Mouse (Mus musculus): Measurements from ENCODE around the gene Esr2. TPM values are rescaled to one million over a fixed set of nuclear protein-coding genes. Genes with fewer than 3 reads are reported as not detected.

The Esr2 gene
- total and polyA plus RNA-seq, 2 experiments from 2014 or later: 0.14 to 1.2 TPM

GRCm38 (mm10) chr12:76081557-76082211 is 95.4 kb downstream of the Esr2 start:
- ATAC-seq (ENCODE audit: insufficient read depth, low read depth) (peak; percentile 78), DNase-seq (ENCODE audit: low spot score) (no peak)
- Histone ChIP-seq H3K4me3 (ENCODE audit: low read depth, low read length) (peak overlapping the region; percentile 35), H3K27ac (ENCODE audit: low read depth) (no peak overlapping the region), H3K36me3 (replicated peaks; ENCODE audit: control insufficient read depth, insufficient read depth, low read length) (peaks cover 10% of the 10 kb centered on the region; the same call in 1 of the 2 replicates), H3K4me1 (ENCODE audit: control insufficient read depth, insufficient read depth) (no peaks in the 10 kb centered on the region; the same call in 1 of the 2 replicates), H3K27me3 (ENCODE audit: control insufficient read depth, insufficient read depth, low read length) (no peaks in the 10 kb centered on the region), H3K9ac (replicated peaks; ENCODE audit: low read depth, low read length) (peak overlapping the region; percentile 32; the same call in 1 of the 2 replicates), H3K9me3 (replicated peaks; ENCODE audit: control insufficient read depth, low read length) (no peaks in the 10 kb centered on the region), H3K4me2 (ENCODE audit: low read depth, low read length) (peak overlapping the region; percentile 60)
- TF ChIP-seq CTCF (IDR thresholded peaks at IDR 0.05; ENCODE audit: low read depth) (no peak), EP300 (IDR thresholded peaks at IDR 0.05; ENCODE audit: low read depth) (no peak)
- 11% methylated on average over 22 of the region's 22 CpGs for WGBS

GRCm38 (mm10) chr12:76080876-76081556 is 96.0 kb downstream of the Esr2 start:
- Histone ChIP-seq H3K27ac (ENCODE audit: low read depth) (no peak overlapping the region), H3K4me3 (ENCODE audit: low read depth, low read length) (0 out of 2 replicates have a peak overlapping the region, but pooled peaks have one; percentile 35), H3K9ac (replicated peaks; ENCODE audit: low read depth, low read length) (no peak overlapping the region; the same call in 1 of the 2 replicates), H3K27me3 (ENCODE audit: control insufficient read depth, insufficient read depth, low read length) (no peaks in the 10 kb centered on the region), H3K36me3 (replicated peaks; ENCODE audit: control insufficient read depth, insufficient read depth, low read length) (peaks cover 13% of the 10 kb centered on the region; the same call in 1 of the 2 replicates), H3K4me2 (ENCODE audit: low read depth, low read length) (peak overlapping the region; percentile 60), H3K4me1 (ENCODE audit: control insufficient read depth, insufficient read depth) (no peaks in the 10 kb centered on the region; the same call in 1 of the 2 replicates), H3K9me3 (replicated peaks; ENCODE audit: control insufficient read depth, low read length) (no peaks in the 10 kb centered on the region)
- TF ChIP-seq EP300 (IDR thresholded peaks at IDR 0.05; ENCODE audit: low read depth) (no peak), CTCF (IDR thresholded peaks at IDR 0.05; ENCODE audit: low read depth) (no peak)
- WGBS: 52% methylated on average over 14 of the region's 14 CpGs
- ATAC-seq (ENCODE audit: insufficient read depth, low read depth) (no peak), DNase-seq (ENCODE audit: low spot score) (no peak)

GRCm38 (mm10) chr12:76073981-76074380 is 103.1 kb downstream of the Esr2 start:
- no peaks in the 10 kb centered on the region; the same call in 1 of the 2 replicates for H3K4me1 ChIP-seq (ENCODE audit: control insufficient read depth, insufficient read depth)
- H3K4me3 ChIP-seq (ENCODE audit: low read depth, low read length): no peak overlapping the region
- no peaks in the 10 kb centered on the region for H3K9me3 ChIP-seq (replicated peaks; ENCODE audit: control insufficient read depth, low read length)
- no peak for ATAC-seq (ENCODE audit: insufficient read depth, low read depth)
- no peak overlapping the region for H3K27ac ChIP-seq (ENCODE audit: low read depth)
- DNase-seq (ENCODE audit: low spot score): no peak
- no peak overlapping the region for H3K9ac ChIP-seq (replicated peaks; ENCODE audit: low read depth, low read length)
- WGBS: 85% methylated on average over 7 of the region's 7 CpGs
- H3K4me2 ChIP-seq (ENCODE audit: low read depth, low read length): no peak overlapping the region
- peaks cover 45% of the 10 kb centered on the region for H3K36me3 ChIP-seq (replicated peaks; ENCODE audit: control insufficient read depth, insufficient read depth, low read length)
- TF ChIP-seq CTCF (IDR thresholded peaks at IDR 0.05; ENCODE audit: low read depth): no peak
- no peak for TF ChIP-seq EP300 (IDR thresholded peaks at IDR 0.05; ENCODE audit: low read depth)
- no peaks in the 10 kb centered on the region for H3K27me3 ChIP-seq (ENCODE audit: control insufficient read depth, insufficient read depth, low read length)

GRCm38 (mm10) chr12:76073066-76073826 is 103.8 kb downstream of the Esr2 start:
- no peak overlapping the region for H3K27ac ChIP-seq (ENCODE audit: low read depth)
- no peak for ATAC-seq (ENCODE audit: insufficient read depth, low read depth)

More at GRCm38 (mm10) chr12:76073066-76073826, 103.8 kb downstream of the Esr2 start:
- Histone ChIP-seq H3K4me2 (ENCODE audit: low read depth, low read length) (no peak overlapping the region), H3K9me3 (replicated peaks; ENCODE audit: control insufficient read depth, low read length) (no peaks in the 10 kb centered on the region), H3K4me1 (ENCODE audit: control insufficient read depth, insufficient read depth) (no peaks in the 10 kb centered on the region; the same call in 1 of the 2 replicates), H3K27me3 (ENCODE audit: control insufficient read depth, insufficient read depth, low read length) (no peaks in the 10 kb centered on the region), H3K9ac (replicated peaks; ENCODE audit: low read depth, low read length) (no peak overlapping the region), H3K36me3 (replicated peaks; ENCODE audit: control insufficient read depth, insufficient read depth, low read length) (peaks cover 45% of the 10 kb centered on the region), H3K4me3 (ENCODE audit: low read depth, low read length) (no peak overlapping the region)
- WGBS: 58% methylated on average over 13 of the region's 13 CpGs
- DNase-seq (ENCODE audit: low spot score): no peak
- TF ChIP-seq CTCF (IDR thresholded peaks at IDR 0.05; ENCODE audit: low read depth) (no peak), EP300 (IDR thresholded peaks at IDR 0.05; ENCODE audit: low read depth) (no peak)
